Mouse (Mus musculus) forebrain, embryonic 16.5 days (tissue): Measurements from ENCODE around the gene Zfp687. TPM values are rescaled to one million over a fixed set of nuclear protein-coding genes. Genes with fewer than 3 reads are reported as not detected.
A peak's percentile ranks its signal among the peaks of the same experiment; 100 is the strongest.

Source experiments
- ATAC-seq: fragments of 200-750 bp; cut with Nextera tagmentation; 2 replicates; pipeline ENCODE4 v1.8.0; 2017; ENCODE audit warnings: mild to moderate bottlenecking, moderate library complexity
- H3K27ac ChIP-seq: fragments of 300-500 bp; sonication (generic); 2 replicates; pipeline ENCODE4 v1.5.1; 2014; ENCODE audit warnings: low read length, control low read depth
- H3K27me3 ChIP-seq: fragments of 300-500 bp; sonication (generic); replicated peaks from 2 replicates; pipeline ENCODE4 v1.6.1; 2014; ENCODE audit warnings: low read length; ENCODE audit not compliant: control insufficient read depth, insufficient read depth
- H3K36me3 ChIP-seq: fragments of 300-500 bp; sonication (generic); 2 replicates; pipeline ENCODE4 v1.6.1; 2014; ENCODE audit not compliant: control insufficient read depth, insufficient read depth
- H3K4me1 ChIP-seq: fragments of 300-500 bp; sonication (generic); replicated peaks from 2 replicates; pipeline ENCODE4 v1.6.1; 2014; ENCODE audit warnings: low read length; ENCODE audit not compliant: control insufficient read depth, insufficient read depth
- H3K4me2 ChIP-seq: fragments of 300-500 bp; sonication (generic); 2 replicates; pipeline ENCODE4 v1.6.1; 2014; ENCODE audit warnings: mild to moderate bottlenecking, low read length, control low read depth
- H3K4me3 ChIP-seq: fragments of 300-500 bp; sonication (generic); replicated peaks from 2 replicates; pipeline ENCODE4 v1.5.1; 2014; ENCODE audit warnings: mild to moderate bottlenecking, low read length, control low read depth
- H3K9ac ChIP-seq: fragments of 300-500 bp; sonication (generic); replicated peaks from 2 replicates; pipeline ENCODE4 v1.6.1; 2014; ENCODE audit warnings: low read depth, low read length, control low read depth
- H3K9me3 ChIP-seq: fragments of 300-500 bp; sonication (generic); 2 replicates; pipeline ENCODE4 v1.6.1; 2016; ENCODE audit warnings: low read length; ENCODE audit not compliant: control insufficient read depth
- WGBS: fragments of 180-500 bp; shearing (Covaris S2); extraction: QIAGEN DNeasy Blood & Tissue Kit; methylation state at CpG from one replicate; pipeline ENCODE4 v1.1.7; 2014; 5-methylcytosine and 5-hydroxymethylcytosine counted together
- polyA plus RNA-seq: library from polyadenylated mRNA; unstranded; fragments of >200 nt; fragmentation: Nextera tagmentation; extraction: Ambion mirVana; gene quantifications from 2 replicates; pipeline ENCODE4 v1.2.1, GENCODE M21; 2015

The Zfp687 gene
- polyA plus RNA-seq, 1 experiment from 2014 or later: 20.0 TPM

DNA sequence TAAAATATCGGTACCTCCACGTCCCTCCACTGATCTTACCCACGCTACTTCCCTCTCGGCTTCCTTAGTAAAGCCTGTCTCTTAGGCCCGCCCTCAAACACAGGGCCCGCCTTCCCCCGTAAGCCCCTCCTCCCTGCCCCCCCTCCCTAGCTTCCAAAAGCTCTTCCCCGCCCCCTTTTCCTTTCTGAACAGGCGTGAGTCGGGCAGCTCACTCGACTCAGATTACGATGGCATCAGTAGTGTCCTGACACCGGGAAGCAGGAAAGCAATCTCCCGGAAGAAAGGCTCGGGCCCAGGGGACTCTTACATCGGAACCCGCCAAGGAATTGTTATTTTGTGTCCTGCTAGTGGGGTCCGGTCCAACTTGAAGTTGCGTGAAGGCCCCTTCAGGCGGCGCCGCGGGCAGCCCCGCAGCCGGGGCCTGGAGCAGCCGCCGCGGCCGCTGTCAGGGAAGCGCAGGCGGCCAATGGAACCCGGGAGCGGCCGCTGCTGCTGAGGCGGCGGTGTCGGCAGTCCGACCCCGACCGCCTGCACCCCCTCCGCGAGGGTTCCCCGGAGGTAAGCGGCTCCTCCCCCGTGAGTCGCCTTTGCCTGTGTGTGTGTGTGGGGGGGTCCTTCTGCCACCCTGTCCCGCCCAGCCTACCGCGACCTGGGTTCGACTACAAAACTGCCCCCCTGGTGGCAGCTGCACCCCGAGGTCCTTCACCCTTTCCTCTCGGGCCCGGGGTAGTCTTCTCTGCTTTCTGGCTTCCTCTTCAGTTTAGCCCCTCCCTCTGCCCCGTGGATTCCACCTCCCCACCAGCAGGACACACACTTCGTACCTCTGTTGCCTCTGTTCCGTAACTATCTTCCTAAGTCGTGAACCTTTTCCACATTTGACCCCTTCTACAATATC, 40.5 kb downstream of the Zfp687 start, which contains the start of gene Pi4kb:
Gene Pi4kb (plus strand): TSS at position 204 of the 895 bp plus-strand sequence.
- peak; percentile 96 for ATAC-seq
- no peaks in the 10 kb centered on the region for H3K9me3 ChIP-seq
- H3K4me2 ChIP-seq: peak within 1 kb of the TSS; percentile 80
- under 1% methylated on average over 51 of the region's 57 CpGs for WGBS
- no peaks in the 10 kb centered on the region for H3K27me3 ChIP-seq
- H3K4me1 ChIP-seq: peaks cover 17% of the 10 kb centered on the region
- peak within 1 kb of the TSS; percentile 97 for H3K9ac ChIP-seq
- peak within 1 kb of the TSS; percentile 96 for H3K4me3 ChIP-seq
- H3K36me3 ChIP-seq: no peaks in the 10 kb centered on the region; the same call in 1 of the 2 replicates
- H3K27ac ChIP-seq: peak within 1 kb of the TSS; percentile 92

DNA sequence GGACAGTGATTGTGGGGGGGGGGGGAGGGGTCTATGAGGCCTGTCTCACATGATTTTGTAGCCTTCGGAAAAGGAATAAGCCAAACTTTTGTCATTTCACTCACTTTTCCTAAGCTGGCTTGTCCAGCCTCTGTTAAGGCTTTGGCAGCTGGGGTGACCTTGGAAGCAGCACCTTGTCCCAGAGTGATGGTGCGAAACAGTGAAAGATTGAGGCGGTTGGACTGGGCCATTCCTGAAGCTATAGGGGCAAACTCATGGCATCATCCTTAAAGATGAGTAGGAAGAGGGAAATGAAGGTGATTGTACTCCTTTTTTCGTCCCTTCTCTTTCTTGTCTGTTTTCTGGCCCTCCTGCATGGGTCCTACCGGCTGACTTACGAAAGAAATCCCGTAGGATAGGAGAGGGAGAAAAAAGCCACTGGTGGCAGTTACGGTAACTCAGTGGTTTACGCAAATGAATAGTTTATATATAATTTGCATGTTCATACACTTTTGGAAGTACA, 41.2 kb downstream of the Zfp687 start:
- WGBS: 19% methylated on average over 9 of the region's 9 CpGs
- Histone ChIP-seq H3K27me3 (no peaks in the 10 kb centered on the region), H3K36me3 (no peaks in the 10 kb centered on the region; the same call in 1 of the 2 replicates), H3K4me2 (peak overlapping the region; percentile 57), H3K27ac (no peak overlapping the region), H3K4me3 (peak overlapping the region; percentile 96), H3K9me3 (no peaks in the 10 kb centered on the region), H3K4me1 (peaks cover 17% of the 10 kb centered on the region), H3K9ac (peak overlapping the region; percentile 16; the same call in 1 of the 2 replicates)
- peak; percentile 29 for ATAC-seq

- Histone ChIP-seq H3K9me3 (no peaks in the 10 kb centered on the region), H3K36me3 (no peaks in the 10 kb centered on the region), H3K27me3 (no peaks in the 10 kb centered on the region), H3K4me2 (no peak overlapping the region), H3K9ac (no peak overlapping the region), H3K4me3 (no peak overlapping the region), H3K4me1 (peaks cover 17% of the 10 kb centered on the region), H3K27ac (no peak overlapping the region)
- 87% methylated on average over 5 of the region's 5 CpGs for WGBS
- ATAC-seq: no peak
Measured at GRCm38 (mm10) chr3:94973620-94974019, 41.6 kb downstream of the Zfp687 start.

- no peaks in the 10 kb centered on the region for H3K9me3 ChIP-seq
- no peak for ATAC-seq
- H3K27me3 ChIP-seq: no peaks in the 10 kb centered on the region
- H3K36me3 ChIP-seq: no peaks in the 10 kb centered on the region
- H3K4me1 ChIP-seq: peaks cover 17% of the 10 kb centered on the region
- no peak overlapping the region for H3K4me2 ChIP-seq
- no peak overlapping the region for H3K4me3 ChIP-seq
- H3K27ac ChIP-seq: no peak overlapping the region
- no peak overlapping the region for H3K9ac ChIP-seq
- WGBS: 87% methylated on average over 3 of the region's 3 CpGs
Measured at GRCm38 (mm10) chr3:94972552-94972951, 42.7 kb downstream of the Zfp687 start.

DNA sequence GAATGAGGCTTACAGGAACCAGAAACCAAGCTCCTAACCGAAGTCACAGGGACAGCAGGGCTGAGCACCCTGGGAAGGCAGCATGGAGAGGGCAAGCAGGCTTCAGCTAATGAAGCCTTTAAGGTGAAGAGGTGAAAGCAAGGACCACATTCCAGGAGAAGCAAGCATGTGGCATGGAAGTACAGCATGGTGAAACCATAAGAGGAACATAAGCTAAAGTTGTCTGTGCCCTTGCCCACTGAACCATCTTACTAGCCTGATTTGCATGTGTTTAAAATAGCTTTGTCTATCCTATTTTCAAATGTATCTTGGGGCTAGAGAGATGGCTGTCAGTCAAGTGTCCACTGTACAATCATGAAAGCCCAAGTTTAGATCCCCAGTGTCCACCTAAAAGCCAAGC, 49.4 kb downstream of the Zfp687 start:
- H3K27ac ChIP-seq: no peak overlapping the region
- H3K9ac ChIP-seq: no peak overlapping the region
- no peaks in the 10 kb centered on the region for H3K36me3 ChIP-seq
- H3K4me1 ChIP-seq: no peaks in the 10 kb centered on the region
- H3K27me3 ChIP-seq: no peaks in the 10 kb centered on the region
- H3K9me3 ChIP-seq: no peaks in the 10 kb centered on the region
- no peak overlapping the region for H3K4me3 ChIP-seq
- 71% methylated on average over 1 of the region's 1 CpGs for WGBS
- H3K4me2 ChIP-seq: no peak overlapping the region
- no peak for ATAC-seq

DNA sequence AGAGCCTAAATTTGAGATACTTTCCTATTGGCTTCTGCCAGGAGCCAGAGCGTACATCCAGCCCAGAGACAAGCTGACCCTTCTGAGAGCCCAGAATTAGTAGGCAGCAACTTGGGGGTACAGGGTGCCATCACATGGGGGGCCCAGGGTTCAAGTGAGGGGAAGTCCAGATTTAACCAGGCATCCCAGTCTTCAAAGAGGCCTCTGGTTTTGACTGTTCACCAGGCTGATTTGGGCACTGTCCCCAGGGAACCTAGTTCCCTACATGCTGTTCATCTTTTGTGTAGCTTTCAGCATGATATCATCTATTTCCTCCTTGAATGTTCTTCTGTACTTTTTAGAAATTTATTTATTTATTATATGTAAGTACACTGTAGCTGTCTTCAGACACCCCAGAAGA, 50.3 kb downstream of the Zfp687 start:
- Histone ChIP-seq H3K4me1 (no peaks in the 10 kb centered on the region), H3K4me2 (no peak overlapping the region), H3K4me3 (no peak overlapping the region), H3K27me3 (no peaks in the 10 kb centered on the region), H3K9me3 (no peaks in the 10 kb centered on the region), H3K27ac (no peak overlapping the region), H3K9ac (no peak overlapping the region), H3K36me3 (no peaks in the 10 kb centered on the region)
- no peak for ATAC-seq
- WGBS: 94% methylated on average over 1 of the region's 1 CpGs

GRCm38 (mm10) chr3:94960322-94960721, 54.9 kb downstream of the Zfp687 start:
- Histone ChIP-seq H3K4me2 (no peak overlapping the region), H3K4me3 (no peak overlapping the region), H3K27me3 (no peaks in the 10 kb centered on the region), H3K27ac (no peak overlapping the region), H3K9ac (no peak overlapping the region), H3K9me3 (no peaks in the 10 kb centered on the region), H3K36me3 (no peaks in the 10 kb centered on the region), H3K4me1 (no peaks in the 10 kb centered on the region; the same call in 1 of the 2 replicates)
- no peak for ATAC-seq
- 47% methylated on average over 5 of the region's 5 CpGs for WGBS

GRCm38 (mm10) chr3:94959871-94960270, 55.4 kb downstream of the Zfp687 start:
- Histone ChIP-seq H3K4me3 (no peak overlapping the region), H3K27ac (no peak overlapping the region), H3K4me1 (peaks cover 4% of the 10 kb centered on the region), H3K27me3 (no peaks in the 10 kb centered on the region), H3K9ac (no peak overlapping the region), H3K36me3 (no peaks in the 10 kb centered on the region), H3K4me2 (no peak overlapping the region), H3K9me3 (no peaks in the 10 kb centered on the region)
- ATAC-seq: no peak
- 49% methylated on average over 8 of the region's 8 CpGs for WGBS

GRCm38 (mm10) chr3:94958295-94958694, 57.0 kb downstream of the Zfp687 start:
- Histone ChIP-seq H3K9ac (no peak overlapping the region), H3K4me1 (peaks cover 10% of the 10 kb centered on the region), H3K4me2 (no peak overlapping the region), H3K4me3 (no peak overlapping the region), H3K27ac (no peak overlapping the region), H3K27me3 (no peaks in the 10 kb centered on the region), H3K9me3 (no peaks in the 10 kb centered on the region), H3K36me3 (no peaks in the 10 kb centered on the region)
- no peak for ATAC-seq
- WGBS: 93% methylated on average over 8 of the region's 8 CpGs
